Mouse (Mus musculus): ENCODE measurements at regions not wholly inside any gene's neighbourhood (a gene's known extent, or its start where the extent isn't known, plus 50 kb on each side); places are given as distances from the start of the nearest gene placed in this dataset.

- DNase-seq (ENCODE audit: low spot score in 2 of 2): no peak
These were observed 2144.2 kb upstream of the Lrrc6 start for GRCm38 (mm10) chr15:68644862-68645261.

GRCm38 (mm10) chr15:68635633-68636032 is 2134.9 kb upstream of the Lrrc6 start:
- no peak for DNase-seq (ENCODE audit: low spot score in 2 of 2)

- DNase-seq (ENCODE audit: low spot score in 2 of 2): no peak
These were observed 2126.3 kb upstream of the Lrrc6 start for GRCm38 (mm10) chr15:68626976-68627375.

DNA sequence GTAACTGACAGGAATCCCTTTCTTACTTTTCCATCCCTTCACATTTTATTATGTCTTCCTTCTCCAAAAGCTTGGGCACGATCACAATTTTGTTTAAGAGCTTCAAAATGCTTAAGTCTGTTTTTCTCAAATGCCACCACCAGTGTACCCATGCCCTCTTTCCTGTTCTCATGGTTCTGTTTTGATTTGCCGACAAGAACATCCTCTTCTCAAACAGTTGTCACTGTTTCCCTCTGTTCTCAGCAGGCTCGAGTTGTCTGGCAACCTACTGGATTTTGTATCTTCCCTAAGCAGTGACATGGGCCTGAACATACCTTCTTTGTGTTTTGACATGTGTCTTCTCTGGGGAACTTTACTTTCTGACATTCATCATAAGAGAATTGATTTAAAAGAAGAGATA is 2124.1 kb upstream of the Lrrc6 start:
- no peak for DNase-seq (ENCODE audit: low spot score in 2 of 2)

GRCm38 (mm10) chr15:68620417-68621214 is 2119.9 kb upstream of the Lrrc6 start:
- no peak for DNase-seq (ENCODE audit: low spot score in 2 of 2)

GRCm38 (mm10) chr15:68606110-68606791 is 2105.5 kb upstream of the Lrrc6 start:
- no peak for DNase-seq (ENCODE audit: low spot score in 2 of 2)

- no peak for DNase-seq (ENCODE audit: low spot score in 2 of 2)
These were observed 2104.8 kb upstream of the Lrrc6 start for GRCm38 (mm10) chr15:68605478-68605877.

- no peak for DNase-seq (ENCODE audit: low spot score in 2 of 2)
These were observed 2081.5 kb upstream of the Lrrc6 start for GRCm38 (mm10) chr15:68582177-68582576.

DNA sequence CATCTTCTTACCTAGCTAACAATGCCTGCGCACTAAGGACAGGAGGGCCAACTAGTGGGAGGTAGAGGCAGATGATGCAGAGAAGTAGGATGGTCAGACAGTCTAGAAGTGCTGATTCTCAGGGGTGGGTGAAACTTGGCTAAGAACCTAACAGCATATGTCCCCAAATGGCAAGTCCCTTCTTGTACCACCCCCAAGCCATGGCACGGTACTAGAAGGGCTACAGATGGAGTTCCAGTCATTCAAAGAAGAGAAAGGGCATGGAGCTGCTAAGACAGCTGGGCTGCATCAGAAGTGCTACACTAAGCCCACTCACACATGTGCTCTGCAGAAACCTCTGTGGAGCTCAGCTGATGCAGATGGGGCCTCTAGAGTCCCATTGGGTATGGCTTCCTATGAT is 2078.8 kb upstream of the Lrrc6 start:
- no peak for DNase-seq (ENCODE audit: low spot score in 2 of 2)

GRCm38 (mm10) chr15:68560654-68561053 is 2059.9 kb upstream of the Lrrc6 start:
- no peak for DNase-seq (ENCODE audit: low spot score in 2 of 2)

GRCm38 (mm10) chr15:68556133-68556532 is 2055.4 kb upstream of the Lrrc6 start:
- no peak for DNase-seq (ENCODE audit: low spot score in 2 of 2)

DNA sequence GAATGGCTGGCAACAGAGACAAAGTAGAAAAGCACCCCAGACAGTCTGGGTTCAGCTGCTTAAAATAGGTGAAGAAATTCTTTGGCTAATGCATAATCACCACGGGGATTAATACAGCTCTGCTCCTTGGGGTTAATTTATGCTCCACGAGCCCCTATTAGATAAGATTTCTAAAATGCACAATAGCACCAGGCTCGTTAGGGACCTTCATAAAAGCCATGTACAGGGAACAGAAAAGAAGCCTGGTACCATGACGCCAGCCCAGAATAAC is 2035.3 kb upstream of the Lrrc6 start:
- no peak for DNase-seq (ENCODE audit: low spot score in 2 of 2)

DNA sequence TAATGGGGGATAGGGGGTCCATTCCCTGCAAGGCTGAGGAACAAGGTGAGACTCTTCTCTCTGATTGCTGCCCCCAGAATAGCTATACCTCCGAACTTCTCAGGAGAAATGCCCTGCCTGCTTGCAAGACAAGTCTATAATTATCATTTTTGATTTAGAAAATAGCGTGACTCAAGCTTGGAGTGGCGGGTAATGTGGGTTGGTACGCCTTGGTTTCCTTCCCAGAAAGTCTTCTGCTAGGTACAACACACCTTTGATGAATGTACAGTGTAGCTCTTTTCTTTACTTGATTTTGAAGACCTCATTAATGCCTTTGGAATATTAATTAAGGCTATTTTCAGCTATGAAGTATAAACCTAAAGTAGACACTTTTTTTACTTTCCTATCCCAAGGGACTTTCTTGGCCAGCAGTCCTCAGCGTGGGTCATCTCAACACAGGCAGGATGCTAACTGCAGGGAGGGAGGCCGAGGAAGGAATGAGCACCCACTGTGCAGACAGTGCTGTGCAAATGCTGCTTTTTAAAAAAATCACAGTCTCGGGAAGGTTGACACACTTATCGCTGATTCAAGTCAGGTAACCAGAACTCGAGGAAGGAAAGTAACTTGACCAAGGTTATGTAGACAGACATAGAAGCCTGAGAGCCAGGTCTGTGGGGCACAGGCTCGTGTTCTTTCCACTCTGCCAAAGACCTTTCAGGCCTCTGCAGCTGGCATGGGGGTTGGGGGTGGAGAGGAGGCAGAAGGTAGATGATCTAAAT is 2034.8 kb upstream of the Lrrc6 start:
- no peak for DNase-seq (ENCODE audit: low spot score in 2 of 2)

- no peak for DNase-seq (ENCODE audit: low spot score in 2 of 2)
These were observed 2020.0 kb upstream of the Lrrc6 start for GRCm38 (mm10) chr15:68520759-68521158.

GRCm38 (mm10) chr15:68512431-68512830 is 2011.7 kb upstream of the Lrrc6 start:
- DNase-seq (ENCODE audit: low spot score in 2 of 2): no peak

DNA sequence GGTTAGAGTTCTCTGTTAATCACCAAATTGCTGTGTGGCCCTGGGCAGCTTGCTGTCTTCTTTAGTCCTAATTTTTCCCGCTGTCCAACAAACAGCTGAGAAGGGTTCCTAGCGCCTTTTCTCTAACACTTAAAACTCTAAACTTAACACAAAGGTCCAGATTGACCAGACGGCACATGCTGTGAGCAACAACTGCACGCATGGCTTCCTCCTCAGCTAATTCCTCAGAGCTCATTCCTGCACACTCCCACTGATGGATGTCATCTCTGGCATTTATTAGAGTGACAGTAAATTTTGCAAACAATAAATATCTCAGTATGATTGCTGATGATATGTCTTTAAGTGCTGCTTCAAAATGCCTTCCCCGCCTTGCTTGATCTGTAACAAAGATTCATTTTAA is 2007.5 kb upstream of the Lrrc6 start:
- DNase-seq (ENCODE audit: low spot score in 2 of 2): no peak

- DNase-seq (ENCODE audit: low spot score in 2 of 2): no peak
These were observed 2005.4 kb upstream of the Lrrc6 start for GRCm38 (mm10) chr15:68506093-68506492.

GRCm38 (mm10) chr15:68496438-68496837 is 1995.7 kb upstream of the Lrrc6 start:
- DNase-seq (ENCODE audit: low spot score in 2 of 2): no peak

DNA sequence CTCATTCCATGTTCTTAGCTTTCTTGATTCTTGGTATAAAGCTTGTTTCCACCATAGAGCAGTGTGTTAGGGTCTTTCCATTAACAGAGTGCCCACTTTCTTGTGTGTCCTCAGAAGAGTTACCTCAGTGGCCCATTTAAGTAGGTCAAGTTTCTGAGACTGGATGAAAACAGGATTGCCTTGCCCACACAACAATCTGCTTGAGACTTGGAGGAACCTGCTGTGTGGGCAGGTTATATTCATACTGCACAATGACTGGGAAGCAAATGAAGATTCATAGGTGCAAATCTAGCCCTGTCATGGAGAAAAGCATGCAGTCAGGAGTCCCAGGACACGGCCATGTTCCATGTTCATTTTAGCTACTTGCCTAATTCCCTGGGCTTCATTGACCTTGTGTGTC is 1984.1 kb upstream of the Lrrc6 start:
- DNase-seq (ENCODE audit: low spot score in 2 of 2): no peak

GRCm38 (mm10) chr15:68477745-68478144 is 1977.0 kb upstream of the Lrrc6 start:
- DNase-seq (ENCODE audit: low spot score in 2 of 2): no peak

DNA sequence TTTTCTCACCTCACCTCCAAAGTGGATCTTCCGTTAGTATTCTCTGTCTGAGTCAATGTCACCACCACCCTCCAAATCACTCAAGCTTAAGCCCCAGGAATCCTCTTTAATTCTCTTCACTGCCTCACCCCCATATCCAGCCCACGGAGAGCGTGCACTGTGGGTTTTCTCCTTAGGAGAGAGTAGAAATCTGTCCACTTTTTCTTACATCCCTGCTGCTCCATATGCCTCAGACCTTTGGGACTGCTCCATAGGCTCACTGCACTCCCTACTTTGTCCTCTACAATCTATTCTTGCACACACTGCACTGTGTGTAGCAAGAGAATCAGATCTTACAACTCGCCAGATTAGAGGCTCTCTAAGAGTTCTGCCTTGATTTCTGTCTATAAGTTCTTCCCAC is 1971.2 kb upstream of the Lrrc6 start:
- no peak for DNase-seq (ENCODE audit: low spot score in 2 of 2)

DNA sequence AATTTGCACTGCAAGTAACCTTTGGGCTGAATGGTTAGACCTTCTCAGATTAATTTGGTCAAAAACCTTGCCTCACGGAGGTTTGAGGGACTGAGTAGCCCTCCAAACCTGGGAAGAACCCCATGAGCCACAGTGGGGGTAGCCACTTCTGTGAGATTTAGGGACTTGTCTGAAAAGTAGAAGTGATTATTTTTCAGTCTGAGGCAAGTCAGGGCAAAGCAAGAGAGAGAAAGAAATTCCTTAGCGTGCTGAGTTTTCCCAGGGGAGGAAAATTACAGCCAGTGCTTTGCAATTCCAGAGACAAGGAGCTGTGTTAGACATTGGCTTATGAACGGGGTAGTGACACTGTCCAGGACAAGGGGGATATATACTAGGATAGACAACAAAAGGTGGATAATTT is 1962.1 kb upstream of the Lrrc6 start:
- DNase-seq (ENCODE audit: low spot score in 2 of 2): no peak

GRCm38 (mm10) chr15:68457239-68457638 is 1956.5 kb upstream of the Lrrc6 start:
- no peak for DNase-seq (ENCODE audit: low spot score in 2 of 2)
